Mouse (Mus musculus): ENCODE measurements at regions not wholly inside any gene's neighbourhood (a gene's known extent, or its start where the extent isn't known, plus 50 kb on each side); places are given as distances from the start of the nearest gene placed in this dataset.
A peak's percentile ranks its signal among the peaks of the same experiment; 100 is the strongest.

DNA sequence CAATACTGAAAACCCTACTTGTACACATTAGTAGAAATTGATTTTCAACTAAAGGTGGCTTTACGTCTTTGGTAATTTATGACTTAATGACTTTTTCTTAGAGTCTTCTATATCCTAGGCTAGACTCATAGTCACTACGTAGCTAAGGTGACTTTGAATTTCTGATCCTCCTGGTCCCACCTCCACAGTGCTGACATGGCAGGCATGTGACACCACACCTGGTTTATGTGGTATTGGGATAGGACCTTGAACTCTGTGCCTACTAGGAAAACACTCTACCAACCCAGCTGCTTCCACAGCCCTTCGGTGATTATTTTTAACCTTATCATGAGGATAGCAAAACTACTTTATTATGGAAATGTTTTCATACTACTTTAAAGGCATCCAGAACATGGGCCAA lies 51.5 kb upstream of the D7Ertd443e start:
- H3K27ac ChIP-seq (ENCODE audit: poor library complexity, severe bottlenecking) = no peak overlapping the region
- no peak overlapping the region for H3K4me3 ChIP-seq
- no peak for ATAC-seq (ENCODE audit: insufficient number of reproducible peaks, low FRiP score)
- H3K4me1 ChIP-seq (replicated peaks) = no peaks in the 10 kb centered on the region
- no peak overlapping the region for H3K4me2 ChIP-seq
- 86% methylated on average over 3 of the region's 3 CpGs for WGBS
- no peaks in the 10 kb centered on the region for H3K36me3 ChIP-seq
- no peaks in the 10 kb centered on the region for H3K27me3 ChIP-seq (replicated peaks)
- no peak overlapping the region for H3K9ac ChIP-seq
- no peaks in the 10 kb centered on the region for H3K9me3 ChIP-seq (replicated peaks)

DNA sequence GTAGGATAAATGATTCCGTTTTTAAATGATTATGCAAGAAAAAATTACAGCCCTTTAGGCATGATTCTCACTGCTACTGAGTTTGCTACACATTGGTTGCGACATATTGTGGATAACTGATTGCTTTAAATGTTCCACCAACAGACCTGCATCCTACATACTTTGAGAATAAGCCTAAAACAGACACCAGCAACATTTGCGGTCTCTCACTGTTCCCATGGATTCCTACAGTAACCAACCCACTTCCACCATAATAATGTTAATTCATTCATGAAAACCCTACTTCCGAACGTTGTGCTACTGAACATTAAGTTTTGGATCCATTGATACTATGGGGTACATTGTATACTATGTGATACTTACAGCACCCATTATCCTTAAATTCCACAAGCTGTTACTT lies 53.8 kb upstream of the D7Ertd443e start:
- no peak overlapping the region for H3K27ac ChIP-seq (ENCODE audit: poor library complexity, severe bottlenecking)
- ATAC-seq (ENCODE audit: insufficient number of reproducible peaks, low FRiP score) = no peak
- H3K9ac ChIP-seq = no peak overlapping the region
- 87% methylated on average over 5 of the region's 5 CpGs for WGBS
- no peaks in the 10 kb centered on the region for H3K27me3 ChIP-seq (replicated peaks)
- no peak overlapping the region for H3K4me3 ChIP-seq
- no peaks in the 10 kb centered on the region for H3K36me3 ChIP-seq
- no peaks in the 10 kb centered on the region for H3K9me3 ChIP-seq (replicated peaks)
- H3K4me2 ChIP-seq = no peak overlapping the region
- H3K4me1 ChIP-seq (replicated peaks) = no peaks in the 10 kb centered on the region

DNA sequence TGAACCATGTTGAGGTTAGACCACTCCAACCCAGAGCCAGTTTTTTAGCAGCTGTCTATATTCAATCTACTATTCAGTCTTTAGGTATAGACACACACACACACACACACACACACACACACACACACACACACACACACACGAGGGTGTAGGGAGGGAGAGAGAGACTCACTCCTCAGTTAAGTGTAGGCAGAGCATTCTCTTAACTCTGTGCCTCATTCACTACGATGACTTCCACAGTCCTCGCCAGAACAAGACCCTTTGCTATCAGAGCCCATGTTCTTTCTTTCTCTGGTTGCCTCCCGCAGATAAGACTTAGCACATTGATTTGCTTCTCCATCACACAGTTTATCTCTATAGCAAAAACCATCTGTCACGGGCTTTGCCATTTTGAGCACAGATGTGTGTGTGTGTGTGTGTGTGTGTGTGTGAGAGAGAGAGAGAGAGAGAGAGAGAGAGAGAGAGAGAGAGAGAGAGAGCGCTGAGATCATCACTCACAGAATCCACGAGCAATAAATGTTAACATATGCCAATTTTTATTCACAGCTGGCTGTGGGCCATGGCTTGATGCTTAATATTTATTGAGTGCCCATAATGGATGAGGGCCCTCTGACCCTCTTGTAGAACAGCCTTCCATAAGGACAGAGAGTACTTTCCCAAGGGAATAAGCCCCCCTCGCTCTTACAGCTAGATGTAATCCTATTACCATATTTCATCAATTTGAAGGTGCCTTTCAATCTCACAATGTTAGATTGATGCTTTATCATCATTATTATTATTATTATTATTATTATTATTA lies 59.7 kb upstream of the D7Ertd443e start:
- H3K9me3 ChIP-seq (replicated peaks) = no peaks in the 10 kb centered on the region
- WGBS = 56% methylated on average over 8 of the region's 8 CpGs
- H3K4me3 ChIP-seq = no peak overlapping the region
- no peak overlapping the region for H3K9ac ChIP-seq
- H3K36me3 ChIP-seq = no peaks in the 10 kb centered on the region
- no peaks in the 10 kb centered on the region for H3K4me1 ChIP-seq (replicated peaks)
- no peak for ATAC-seq (ENCODE audit: insufficient number of reproducible peaks, low FRiP score)
- H3K27me3 ChIP-seq (replicated peaks) = no peaks in the 10 kb centered on the region
- H3K27ac ChIP-seq (ENCODE audit: poor library complexity, severe bottlenecking) = no peak overlapping the region
- H3K4me2 ChIP-seq = no peak overlapping the region

DNA sequence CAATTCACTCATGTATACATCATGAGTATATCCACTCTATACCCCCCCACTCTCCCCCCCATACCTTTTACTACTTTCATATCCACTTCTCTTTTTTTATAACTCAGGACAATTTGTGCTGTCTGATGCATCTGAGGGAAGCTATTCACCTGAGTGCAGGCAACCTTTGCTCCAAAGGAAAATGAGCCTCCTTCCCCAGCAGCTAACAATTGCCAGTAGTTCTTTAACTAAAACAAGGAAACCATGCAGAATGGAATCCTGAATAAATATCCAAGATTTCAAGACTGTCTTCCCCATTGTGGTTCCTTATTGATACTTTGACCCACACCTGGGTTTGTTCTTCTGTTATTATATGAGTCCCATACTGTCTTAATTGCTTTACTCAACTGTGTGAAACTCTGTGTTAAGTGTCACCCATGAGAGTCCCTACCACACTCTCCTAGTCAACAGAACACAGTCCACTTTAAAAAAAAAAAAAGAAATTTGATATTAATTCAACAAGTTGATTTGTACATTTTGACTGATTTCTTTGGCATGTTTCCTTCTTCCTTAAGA lies 62.3 kb upstream of the D7Ertd443e start:
- Histone ChIP-seq H3K4me1 (replicated peaks) (no peaks in the 10 kb centered on the region), H3K36me3 (no peaks in the 10 kb centered on the region), H3K9me3 (replicated peaks) (no peaks in the 10 kb centered on the region), H3K4me2 (no peak overlapping the region), H3K27ac (ENCODE audit: poor library complexity, severe bottlenecking) (no peak overlapping the region), H3K27me3 (replicated peaks) (no peaks in the 10 kb centered on the region), H3K4me3 (no peak overlapping the region), H3K9ac (no peak overlapping the region)
- ATAC-seq (ENCODE audit: insufficient number of reproducible peaks, low FRiP score) = no peak

DNA sequence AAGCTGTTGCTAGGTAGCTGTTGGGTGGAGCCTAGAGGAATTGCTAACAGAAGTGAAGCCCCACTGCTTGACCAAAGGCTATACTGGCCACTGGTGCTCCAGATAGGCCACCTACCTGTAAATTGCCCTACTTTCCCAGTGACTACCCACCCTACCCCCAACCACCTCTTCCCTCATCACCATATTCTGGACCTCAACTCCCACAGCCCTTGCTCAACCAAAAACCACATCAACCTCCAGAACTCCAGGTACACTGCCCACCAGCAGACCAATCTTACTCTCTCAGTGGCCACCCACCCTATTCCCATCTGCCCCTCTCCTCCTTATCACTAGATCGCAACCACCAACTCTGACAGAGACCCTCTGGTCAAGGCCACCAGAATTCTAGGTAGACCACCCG lies 63.4 kb upstream of the D7Ertd443e start:
- Histone ChIP-seq H3K36me3 (no peaks in the 10 kb centered on the region), H3K9me3 (replicated peaks) (peaks cover 6% of the 10 kb centered on the region), H3K4me2 (no peak overlapping the region), H3K4me1 (replicated peaks) (no peaks in the 10 kb centered on the region), H3K27me3 (replicated peaks) (no peaks in the 10 kb centered on the region), H3K9ac (no peak overlapping the region), H3K4me3 (no peak overlapping the region), H3K27ac (ENCODE audit: poor library complexity, severe bottlenecking) (no peak overlapping the region)
- WGBS = 80% methylated on average over 2 of the region's 2 CpGs
- 0 out of 2 replicates have a peak, but pooled peaks have one; percentile 15 for ATAC-seq (ENCODE audit: insufficient number of reproducible peaks, low FRiP score)

DNA sequence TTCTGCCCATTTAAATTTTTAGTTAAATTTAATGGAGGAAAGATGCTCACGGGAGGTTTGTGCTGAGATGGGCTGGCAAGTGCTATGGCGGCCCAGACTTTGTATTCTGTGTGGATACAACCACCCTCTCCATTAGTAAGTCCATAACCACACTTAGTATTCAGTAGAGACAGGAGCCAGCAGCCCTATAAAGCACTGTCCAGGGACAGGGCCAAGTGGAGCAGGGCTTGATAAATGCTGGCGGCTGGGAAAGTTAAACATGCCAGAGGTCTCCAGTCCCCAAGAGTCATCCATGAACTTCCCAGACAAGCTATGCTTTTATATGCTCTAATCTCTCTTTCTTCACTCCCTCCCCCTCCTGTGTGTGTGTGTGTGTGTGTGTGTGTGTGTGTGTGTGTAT lies 77.2 kb upstream of the D7Ertd443e start:
- no peaks in the 10 kb centered on the region for H3K36me3 ChIP-seq
- 70% methylated on average over 3 of the region's 3 CpGs for WGBS

DNA sequence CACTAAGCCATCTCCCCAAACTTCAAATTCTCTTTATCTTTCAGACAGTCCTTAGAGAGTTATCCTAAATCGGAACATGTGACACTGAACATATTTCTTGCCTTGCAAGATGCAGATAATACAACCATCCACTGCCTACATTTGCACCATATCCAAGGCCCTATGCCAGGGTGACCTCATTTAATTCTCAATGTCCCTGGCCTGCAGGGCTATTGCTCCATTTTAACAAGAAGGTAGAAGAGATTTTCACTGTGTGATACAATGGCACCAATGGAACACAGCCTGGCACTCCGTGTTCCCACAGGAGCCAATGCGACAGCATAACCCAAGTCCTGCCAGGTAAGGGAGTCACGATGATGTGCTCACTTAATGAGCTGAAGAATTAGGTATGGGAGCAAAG lies 77.9 kb upstream of the D7Ertd443e start:
- no peaks in the 10 kb centered on the region for H3K27me3 ChIP-seq (replicated peaks)
- WGBS = 89% methylated on average over 4 of the region's 4 CpGs
- no peak overlapping the region for H3K4me2 ChIP-seq
- no peaks in the 10 kb centered on the region for H3K36me3 ChIP-seq
- no peak overlapping the region for H3K4me3 ChIP-seq
- no peaks in the 10 kb centered on the region for H3K4me1 ChIP-seq (replicated peaks)
- ATAC-seq (ENCODE audit: insufficient number of reproducible peaks, low FRiP score) = no peak
- no peaks in the 10 kb centered on the region for H3K9me3 ChIP-seq (replicated peaks)
- H3K9ac ChIP-seq = no peak overlapping the region
- no peak overlapping the region for H3K27ac ChIP-seq (ENCODE audit: poor library complexity, severe bottlenecking)

More for the DNA sequence above, 77.2 kb upstream of the D7Ertd443e start:
- H3K4me3 ChIP-seq = no peak overlapping the region
- no peak overlapping the region for H3K27ac ChIP-seq (ENCODE audit: poor library complexity, severe bottlenecking)
- H3K9me3 ChIP-seq (replicated peaks) = no peaks in the 10 kb centered on the region
- H3K4me1 ChIP-seq (replicated peaks) = no peaks in the 10 kb centered on the region
- no peak overlapping the region for H3K4me2 ChIP-seq
- no peaks in the 10 kb centered on the region for H3K27me3 ChIP-seq (replicated peaks)
- no peak for ATAC-seq (ENCODE audit: insufficient number of reproducible peaks, low FRiP score)
- H3K9ac ChIP-seq = no peak overlapping the region

DNA sequence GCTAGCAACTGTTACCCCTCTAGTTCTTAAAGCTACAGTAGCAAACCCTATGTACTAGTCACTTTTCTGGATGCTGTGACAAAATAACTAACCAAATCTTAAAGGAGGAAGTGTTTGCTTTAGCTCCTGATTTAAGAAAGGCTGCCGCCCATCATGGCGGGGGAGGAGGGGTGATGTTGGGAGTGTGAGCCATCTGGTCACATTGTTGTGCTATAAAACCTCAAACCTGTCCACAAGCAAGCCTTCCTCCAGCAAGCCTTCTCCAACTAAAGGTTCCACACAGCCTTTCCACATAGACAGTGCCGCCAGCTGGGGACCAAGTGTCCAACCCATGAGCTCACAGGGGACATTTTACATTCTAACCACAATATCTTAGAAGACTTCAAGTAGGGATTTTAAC lies 81.8 kb upstream of the D7Ertd443e start:
- WGBS = 86% methylated on average over 3 of the region's 3 CpGs
- ATAC-seq (ENCODE audit: insufficient number of reproducible peaks, low FRiP score) = no peak
- Histone ChIP-seq H3K9ac (no peak overlapping the region), H3K4me2 (no peak overlapping the region), H3K4me3 (no peak overlapping the region), H3K27me3 (replicated peaks) (no peaks in the 10 kb centered on the region), H3K9me3 (replicated peaks) (no peaks in the 10 kb centered on the region), H3K4me1 (replicated peaks) (no peaks in the 10 kb centered on the region), H3K36me3 (no peaks in the 10 kb centered on the region), H3K27ac (ENCODE audit: poor library complexity, severe bottlenecking) (no peak overlapping the region)

DNA sequence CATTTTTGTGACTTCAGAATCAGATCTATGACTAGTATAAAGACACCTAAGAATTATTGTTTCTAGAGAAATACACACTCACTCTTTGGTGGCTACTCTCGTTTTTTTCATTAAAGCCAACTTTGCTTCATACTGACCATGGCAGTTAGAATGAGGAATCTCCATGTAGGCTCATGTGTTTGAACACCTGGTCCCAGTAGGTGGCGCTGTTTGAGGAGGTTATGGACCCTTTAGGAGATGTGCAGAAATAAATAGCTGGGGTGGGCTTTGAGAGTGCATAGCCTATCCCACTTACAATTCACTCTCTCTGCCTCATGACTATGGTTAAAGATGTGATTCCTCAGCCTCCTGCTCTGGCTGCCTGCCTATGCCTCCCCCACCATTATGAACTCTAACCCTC lies 85.8 kb upstream of the D7Ertd443e start:
- WGBS = 21% methylated on average over 2 of the region's 2 CpGs
- H3K9ac ChIP-seq = no peak overlapping the region
- H3K27me3 ChIP-seq (replicated peaks) = no peaks in the 10 kb centered on the region
- no peaks in the 10 kb centered on the region for H3K9me3 ChIP-seq (replicated peaks)
- H3K4me1 ChIP-seq (replicated peaks) = no peaks in the 10 kb centered on the region
- no peak overlapping the region for H3K4me2 ChIP-seq
- no peak for ATAC-seq (ENCODE audit: insufficient number of reproducible peaks, low FRiP score)
- H3K4me3 ChIP-seq = no peak overlapping the region
- H3K27ac ChIP-seq (ENCODE audit: poor library complexity, severe bottlenecking) = no peak overlapping the region
- H3K36me3 ChIP-seq = no peaks in the 10 kb centered on the region

DNA sequence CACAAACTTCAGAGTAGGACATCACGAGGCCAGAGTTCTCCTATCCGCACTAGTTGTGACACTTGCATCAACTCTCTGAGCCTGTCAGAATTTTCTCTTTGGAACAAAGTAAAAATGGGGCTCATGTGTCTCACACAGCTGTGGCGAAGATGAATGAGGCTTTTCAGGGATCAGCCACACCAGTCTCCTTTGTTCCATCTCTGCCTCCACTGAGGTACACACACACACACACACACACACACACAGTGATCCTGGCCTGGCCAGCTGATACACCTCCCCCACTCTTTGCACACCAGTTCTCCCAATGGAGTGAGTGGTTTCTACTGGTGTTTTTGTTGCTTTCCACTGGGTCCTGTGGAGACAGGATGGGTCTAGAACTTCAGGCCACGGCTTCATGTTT lies 105.9 kb upstream of the D7Ertd443e start:
- Histone ChIP-seq H3K4me2 (no peak overlapping the region), H3K4me3 (no peak overlapping the region), H3K27ac (ENCODE audit: poor library complexity, severe bottlenecking) (no peak overlapping the region), H3K4me1 (replicated peaks) (no peaks in the 10 kb centered on the region), H3K9me3 (replicated peaks) (no peaks in the 10 kb centered on the region), H3K9ac (no peak overlapping the region), H3K36me3 (no peaks in the 10 kb centered on the region), H3K27me3 (replicated peaks) (no peaks in the 10 kb centered on the region)
- no peak for ATAC-seq (ENCODE audit: insufficient number of reproducible peaks, low FRiP score)
- 71% methylated on average over 4 of the region's 4 CpGs for WGBS

DNA sequence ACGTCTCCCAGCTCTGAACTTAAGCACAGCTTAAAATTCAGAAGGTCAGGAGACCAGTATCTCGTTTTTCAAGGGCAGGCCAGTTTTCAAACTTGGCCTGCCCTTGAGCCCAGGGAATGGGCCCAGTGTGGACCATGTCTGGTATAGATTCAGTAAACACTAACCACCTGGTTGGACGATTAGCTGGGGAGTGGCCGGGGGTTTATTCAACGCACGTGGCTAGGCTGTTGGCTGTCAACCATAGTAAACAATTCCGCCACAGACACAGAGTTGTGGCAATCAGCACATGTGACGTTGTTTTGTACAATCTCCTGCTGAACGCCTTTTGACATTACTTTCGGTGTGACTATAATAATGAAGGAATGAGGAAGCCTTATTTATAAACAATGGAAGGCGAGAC lies 111.8 kb upstream of the D7Ertd443e start:
- H3K9me3 ChIP-seq (replicated peaks) = no peaks in the 10 kb centered on the region
- WGBS = 72% methylated on average over 11 of the region's 11 CpGs
- H3K4me2 ChIP-seq = no peak overlapping the region
- peaks cover 13% of the 10 kb centered on the region for H3K4me1 ChIP-seq (replicated peaks)
- no peak overlapping the region for H3K4me3 ChIP-seq
- H3K27me3 ChIP-seq (replicated peaks) = no peaks in the 10 kb centered on the region
- H3K27ac ChIP-seq (ENCODE audit: poor library complexity, severe bottlenecking) = no peak overlapping the region
- no peak overlapping the region for H3K9ac ChIP-seq
- H3K36me3 ChIP-seq = no peaks in the 10 kb centered on the region
- ATAC-seq (ENCODE audit: insufficient number of reproducible peaks, low FRiP score) = no peak

DNA sequence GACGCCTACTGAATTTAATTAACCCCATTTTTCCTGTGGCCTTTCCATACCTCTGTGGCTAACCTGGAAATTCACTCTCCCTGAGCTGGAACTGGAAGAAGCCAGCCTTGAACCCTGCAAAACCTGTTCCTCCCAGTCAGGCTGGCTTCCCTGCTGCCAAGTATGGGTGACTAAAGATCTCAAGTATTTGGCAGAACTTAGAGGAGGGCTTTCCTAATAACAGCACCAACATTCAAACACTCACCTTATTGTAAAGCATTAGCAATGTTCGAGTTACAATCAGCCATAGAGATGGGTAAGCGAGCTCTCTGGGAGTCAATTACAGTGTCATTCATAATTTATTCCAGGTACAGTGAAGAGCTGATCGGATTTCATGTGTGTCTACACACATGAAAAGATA lies 112.4 kb upstream of the D7Ertd443e start:
- H3K9ac ChIP-seq = no peak overlapping the region
- no peak overlapping the region for H3K4me2 ChIP-seq
- H3K36me3 ChIP-seq = no peaks in the 10 kb centered on the region
- peaks cover 13% of the 10 kb centered on the region for H3K4me1 ChIP-seq (replicated peaks)
- no peaks in the 10 kb centered on the region for H3K27me3 ChIP-seq (replicated peaks)
- WGBS = 79% methylated on average over 4 of the region's 4 CpGs
- ATAC-seq (ENCODE audit: insufficient number of reproducible peaks, low FRiP score) = no peak
- H3K27ac ChIP-seq (ENCODE audit: poor library complexity, severe bottlenecking) = no peak overlapping the region
- no peaks in the 10 kb centered on the region for H3K9me3 ChIP-seq (replicated peaks)
- H3K4me3 ChIP-seq = no peak overlapping the region
